Mouse (Mus musculus) myocyte (in vitro differentiated cells): ENCODE measurements around the gene Smg6. TPM values are rescaled to one million over a fixed set of nuclear protein-coding genes. Genes with fewer than 3 reads are reported as not detected.

Experiments
- H3K27me3 ChIP-seq: one replicate; pipeline ENCODE4 v1.6.1; 2011; ENCODE audit not compliant: control insufficient read depth, insufficient read depth, insufficient read length
- H3K36me3 ChIP-seq: one replicate; pipeline ENCODE4 v1.6.1; 2011; ENCODE audit not compliant: control insufficient read depth, insufficient read depth
- H3K4me2 ChIP-seq: one replicate; pipeline ENCODE4 v1.6.1; 2011; ENCODE audit warnings: low read depth, control low read depth
- H3K4me3 ChIP-seq: one replicate; pipeline ENCODE4 v1.5.1; 2011; ENCODE audit warnings: mild to moderate bottlenecking, control low read depth, moderate library complexity
- H3K79me2 ChIP-seq: one replicate; pipeline ENCODE4 v1.6.1; 2011; ENCODE audit not compliant: control insufficient read depth, insufficient read depth
- H3ac ChIP-seq: one replicate; pipeline ENCODE4 v1.6.1; 2011; ENCODE audit not compliant: control insufficient read depth, insufficient read length
- CEBPB ChIP-seq: IDR thresholded peaks from 2 replicates; pipeline ENCODE4 v1.6.1; 2011; ENCODE audit warnings: mild to moderate bottlenecking, moderate library complexity; ENCODE audit not compliant: poor library complexity, insufficient read depth, severe bottlenecking
- E2F4 ChIP-seq: IDR thresholded peaks from one replicate; pipeline ENCODE4 v1.6.1; 2011; ENCODE audit warnings: mild to moderate bottlenecking, control low read depth, moderate library complexity; ENCODE audit not compliant: insufficient read depth
- MAX ChIP-seq: IDR thresholded peaks from one replicate; pipeline ENCODE4 v1.6.1; 2011; ENCODE audit warnings: low read depth, mild to moderate bottlenecking, control low read depth
- MYOD1 ChIP-seq, 3 experiments: IDR thresholded peaks; one replicate each; pipeline ENCODE4 v1.6.1; 2011; ENCODE audit warnings: control low read depth in 2 of 3, low read depth in 2 of 3, mild to moderate bottlenecking in 2 of 3, moderate library complexity in 1 of 3; ENCODE audit not compliant: insufficient read length in 2 of 3, control insufficient read depth in 1 of 3
- MYOG ChIP-seq, 3 experiments: IDR thresholded peaks; one replicate each; pipeline ENCODE4 v1.6.1; 2011; ENCODE audit warnings: control low read depth in 2 of 3, low read depth in 2 of 3, mild to moderate bottlenecking in 2 of 3; ENCODE audit not compliant: insufficient read length in 2 of 3, control insufficient read depth in 1 of 3, insufficient read depth in 1 of 3
- POLR2A ChIP-seq: IDR thresholded peaks from one replicate; pipeline ENCODE4 v1.6.1; 2011; ENCODE audit warnings: low read depth, mild to moderate bottlenecking, control low read depth, moderate library complexity; ENCODE audit not compliant: insufficient read length
- POLR2AphosphoS2 ChIP-seq: IDR thresholded peaks from one replicate; pipeline ENCODE4 v1.6.1; 2011; ENCODE audit warnings: low read depth, control low read depth; ENCODE audit not compliant: insufficient read length
- REST ChIP-seq: IDR thresholded peaks from one replicate; pipeline ENCODE4 v1.6.1; 2011; ENCODE audit warnings: mild to moderate bottlenecking, control low read depth, moderate library complexity; ENCODE audit not compliant: insufficient read depth, insufficient read length
- SRF ChIP-seq: IDR thresholded peaks from one replicate; pipeline ENCODE4 v1.6.1; 2011; ENCODE audit warnings: low read depth; ENCODE audit not compliant: control insufficient read depth, insufficient read length
- TCF12 ChIP-seq: IDR thresholded peaks from one replicate; pipeline ENCODE4 v1.6.1; 2011; ENCODE audit warnings: mild to moderate bottlenecking, control low read depth; ENCODE audit not compliant: poor library complexity, insufficient read depth, severe bottlenecking
- TCF3 ChIP-seq: IDR thresholded peaks from one replicate; pipeline ENCODE4 v1.6.1; 2011; ENCODE audit warnings: low read depth, control low read depth; ENCODE audit not compliant: insufficient read length
- USF1 ChIP-seq: IDR thresholded peaks from one replicate; pipeline ENCODE4 v1.6.1; 2011; ENCODE audit warnings: low read depth, mild to moderate bottlenecking, control low read depth, moderate library complexity
- polyA plus RNA-seq: library from polyadenylated mRNA; unstranded; fragments of >200 nt; fragmentation: generic; extraction: Trizol; gene quantifications from one replicate; pipeline ENCODE4 v1.2.1, GENCODE M21; 2012; ENCODE audit warnings: missing spikeins

The Smg6 gene
- polyA plus RNA-seq, 1 experiment: 14.7 TPM

- H3K4me2 ChIP-seq: no peak overlapping the region
- no peaks in the 10 kb centered on the region for H3K27me3 ChIP-seq
- H3K36me3 ChIP-seq: no peaks in the 10 kb centered on the region
- no peak overlapping the region for H3ac ChIP-seq
- no peak overlapping the region for H3K4me3 ChIP-seq
- TF ChIP-seq TCF12: no peak
- TF ChIP-seq E2F4: no peak
- TF ChIP-seq MYOG (IDR thresholded peaks at IDR 0.05; ENCODE audit: control insufficient read depth in 1 of 3, insufficient read depth in 1 of 3, insufficient read length in 2 of 3, low read depth in 2 of 3): no peak
- TF ChIP-seq REST: no peak
- TF ChIP-seq POLR2A: no peak
- no peak for TF ChIP-seq SRF
- no peak for TF ChIP-seq CEBPB
- TF ChIP-seq MYOD1 (IDR thresholded peaks at IDR 0.05; ENCODE audit: control insufficient read depth in 1 of 3, insufficient read length in 2 of 3, low read depth in 2 of 3): no peak
- TF ChIP-seq USF1: no peak
- TF ChIP-seq TCF3: no peak
- TF ChIP-seq MAX: no peak
- no peak for TF ChIP-seq POLR2AphosphoS2
- H3K79me2 ChIP-seq: no peaks in the 10 kb centered on the region
These were observed 183.3 kb downstream of the Smg6 start for GRCm38 (mm10) chr11:75108909-75109308.

DNA sequence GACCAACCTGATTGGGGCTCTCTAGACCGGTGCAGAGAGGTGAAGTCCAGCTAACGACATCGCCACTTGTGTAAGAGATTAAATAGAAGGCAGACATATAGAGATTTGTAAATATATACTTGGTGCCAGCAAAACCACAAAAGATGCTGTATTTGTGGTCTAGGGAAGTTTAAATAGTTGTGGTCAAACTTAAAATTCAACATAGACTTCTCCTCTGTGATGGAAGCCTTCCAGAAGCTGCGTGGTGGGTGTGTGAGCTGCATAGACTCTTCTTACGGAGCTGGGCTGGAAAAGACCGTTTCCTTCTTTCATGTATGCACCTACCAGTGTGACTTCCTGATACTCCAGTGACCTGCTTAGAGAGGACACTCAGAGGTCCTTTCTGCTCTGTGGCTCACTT, 190.8 kb downstream of the Smg6 start:
- Histone ChIP-seq H3K27me3 (no peaks in the 10 kb centered on the region), H3K36me3 (no peaks in the 10 kb centered on the region), H3K79me2 (no peaks in the 10 kb centered on the region), H3K4me3 (no peak overlapping the region), H3K4me2 (no peak overlapping the region), H3ac (no peak overlapping the region)
- no peak for TF ChIP-seq POLR2A
- no peak for TF ChIP-seq USF1
- TF ChIP-seq CEBPB: no peak
- no peak for TF ChIP-seq MAX
- TF ChIP-seq SRF: no peak
- TF ChIP-seq REST: no peak
- no peak for TF ChIP-seq TCF3
- TF ChIP-seq POLR2AphosphoS2: no peak
- no peak for TF ChIP-seq E2F4
- TF ChIP-seq MYOD1 (IDR thresholded peaks at IDR 0.05; ENCODE audit: control insufficient read depth in 1 of 3, insufficient read length in 2 of 3, low read depth in 2 of 3): no peak
- TF ChIP-seq TCF12: no peak
- TF ChIP-seq MYOG (IDR thresholded peaks at IDR 0.05; ENCODE audit: control insufficient read depth in 1 of 3, insufficient read depth in 1 of 3, insufficient read length in 2 of 3, low read depth in 2 of 3): no peak

- no peak overlapping the region for H3K4me2 ChIP-seq
- no peak overlapping the region for H3ac ChIP-seq
- no peaks in the 10 kb centered on the region for H3K36me3 ChIP-seq
- H3K79me2 ChIP-seq: no peaks in the 10 kb centered on the region
- TF ChIP-seq POLR2AphosphoS2: no peak
- no peak for TF ChIP-seq SRF
- no peak for TF ChIP-seq MYOD1 (IDR thresholded peaks at IDR 0.05; ENCODE audit: control insufficient read depth in 1 of 3, insufficient read length in 2 of 3, low read depth in 2 of 3)
- no peak for TF ChIP-seq CEBPB
- no peak for TF ChIP-seq POLR2A
- no peak for TF ChIP-seq TCF3
- TF ChIP-seq E2F4: no peak
- TF ChIP-seq REST: no peak
- H3K4me3 ChIP-seq: no peak overlapping the region
- no peaks in the 10 kb centered on the region for H3K27me3 ChIP-seq
These were observed 192.5 kb downstream of the Smg6 start for GRCm38 (mm10) chr11:75118141-75118540.

DNA sequence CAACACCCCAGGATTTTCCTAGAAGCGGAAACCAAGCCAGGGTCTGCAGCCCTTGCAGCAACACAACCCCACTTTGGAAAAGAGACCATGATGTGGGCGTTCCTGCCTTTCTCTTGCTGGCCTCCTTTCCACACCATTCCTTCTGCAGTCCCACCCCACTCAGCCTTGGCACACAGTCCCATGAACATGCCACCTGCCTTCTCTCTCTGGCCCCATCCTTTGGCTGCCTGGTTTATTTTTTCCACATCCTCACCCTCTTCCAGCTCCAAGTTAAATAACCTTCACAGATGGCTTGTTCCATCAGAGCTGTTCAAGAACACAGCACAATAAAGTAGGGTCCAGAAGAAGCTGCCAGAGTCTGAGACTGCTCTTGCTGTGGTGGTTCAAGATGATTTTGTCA, 193.7 kb downstream of the Smg6 start:
- TF ChIP-seq MYOG (IDR thresholded peaks at IDR 0.05; ENCODE audit: control insufficient read depth in 1 of 3, insufficient read depth in 1 of 3, insufficient read length in 2 of 3, low read depth in 2 of 3) (no peak), CEBPB (no peak), USF1 (no peak), SRF (no peak), MYOD1 (IDR thresholded peaks at IDR 0.05; ENCODE audit: control insufficient read depth in 1 of 3, insufficient read length in 2 of 3, low read depth in 2 of 3) (no peak), POLR2AphosphoS2 (no peak), TCF3 (no peak), TCF12 (no peak), MAX (no peak), REST (no peak), E2F4 (no peak), POLR2A (no peak)

GRCm38 (mm10) chr11:75119841-75120240, 194.2 kb downstream of the Smg6 start:
- no peaks in the 10 kb centered on the region for H3K27me3 ChIP-seq
- H3K36me3 ChIP-seq: no peaks in the 10 kb centered on the region
- no peak overlapping the region for H3ac ChIP-seq
- no peak overlapping the region for H3K4me3 ChIP-seq
- H3K79me2 ChIP-seq: no peaks in the 10 kb centered on the region
- TF ChIP-seq POLR2A (no peak), MAX (no peak), TCF3 (no peak), MYOD1 (IDR thresholded peaks at IDR 0.05; ENCODE audit: control insufficient read depth in 1 of 3, insufficient read length in 2 of 3, low read depth in 2 of 3) (no peak), SRF (no peak), MYOG (IDR thresholded peaks at IDR 0.05; ENCODE audit: control insufficient read depth in 1 of 3, insufficient read depth in 1 of 3, insufficient read length in 2 of 3, low read depth in 2 of 3) (no peak), USF1 (no peak), TCF12 (no peak), E2F4 (no peak), POLR2AphosphoS2 (no peak), REST (no peak), CEBPB (no peak)
- no peak overlapping the region for H3K4me2 ChIP-seq

More for the DNA sequence above, 193.7 kb downstream of the Smg6 start:
- H3K4me3 ChIP-seq: no peak overlapping the region
- no peaks in the 10 kb centered on the region for H3K36me3 ChIP-seq
- H3K27me3 ChIP-seq: no peaks in the 10 kb centered on the region
- no peak overlapping the region for H3ac ChIP-seq
- H3K4me2 ChIP-seq: no peak overlapping the region
- no peaks in the 10 kb centered on the region for H3K79me2 ChIP-seq
